Mouse (Mus musculus): ENCODE data around the gene Tex48. TPM values are rescaled to one million over a fixed set of nuclear protein-coding genes. Genes with fewer than 3 reads are reported as not detected.

Gene Tex48
- polyA plus RNA-seq, 1 experiment from 2014 or later, result not detected

GRCm38 (mm10) chr4:63561861-63562675 lies 60.2 kb downstream of the Tex48 start:
- peaks cover 48% of the 10 kb centered on the region for H3K4me1 ChIP-seq
- peaks cover 24% of the 10 kb centered on the region for H3K36me3 ChIP-seq
- no peaks in the 10 kb centered on the region for H3K27me3 ChIP-seq (replicated peaks)
- H3K9ac ChIP-seq, result no peak overlapping the region
- 35% methylated on average over 7 of the region's 7 CpGs for WGBS (ENCODE audit: insufficient replicate concordance)
- H3K27ac ChIP-seq, result peak overlapping the region; percentile 10; the same call in 1 of the 2 replicates
- no peak overlapping the region for H3K4me3 ChIP-seq
- no peak overlapping the region for H3K4me2 ChIP-seq
- H3K9me3 ChIP-seq (replicated peaks), result no peaks in the 10 kb centered on the region
- no peak for ATAC-seq

- Histone ChIP-seq H3K27me3 (replicated peaks) (no peaks in the 10 kb centered on the region), H3K9me3 (replicated peaks) (no peaks in the 10 kb centered on the region), H3K9ac (no peak overlapping the region), H3K27ac (no peak overlapping the region; the same call in 1 of the 2 replicates), H3K4me2 (peak overlapping the region; percentile 83), H3K4me3 (no peak overlapping the region), H3K4me1 (peaks cover 59% of the 10 kb centered on the region), H3K36me3 (peaks cover 13% of the 10 kb centered on the region)
- ATAC-seq, result no peak
- WGBS (ENCODE audit: insufficient replicate concordance), result 68% methylated on average over 8 of the region's 8 CpGs
Observed at GRCm38 (mm10) chr4:63560079-63560478, 62.1 kb downstream of the Tex48 start.

- H3K27ac ChIP-seq, result peak overlapping the region; percentile 73; the same call in 1 of the 2 replicates
- H3K9ac ChIP-seq, result peak overlapping the region; percentile 77
- WGBS (ENCODE audit: insufficient replicate concordance), result 45% methylated on average over 9 of the region's 9 CpGs
- peaks cover 17% of the 10 kb centered on the region for H3K36me3 ChIP-seq
- no peaks in the 10 kb centered on the region for H3K27me3 ChIP-seq (replicated peaks)
- H3K4me1 ChIP-seq, result peaks cover 63% of the 10 kb centered on the region
- H3K4me3 ChIP-seq, result peak overlapping the region; percentile 73
- peak overlapping the region; percentile 83 for H3K4me2 ChIP-seq
- H3K9me3 ChIP-seq (replicated peaks), result no peaks in the 10 kb centered on the region
- no peak for ATAC-seq
Observed at GRCm38 (mm10) chr4:63559127-63559697, 63.0 kb downstream of the Tex48 start.

GRCm38 (mm10) chr4:63558407-63559081 lies 63.7 kb downstream of the Tex48 start, which contains the start of gene Tmem268:
TSS of gene Tmem268 (plus strand) at chr4:63558781.
- H3K9ac ChIP-seq, result peak within 1 kb of the TSS; percentile 77
- H3K4me3 ChIP-seq, result peak within 1 kb of the TSS; percentile 73
- H3K9me3 ChIP-seq (replicated peaks), result no peaks in the 10 kb centered on the region
- WGBS (ENCODE audit: insufficient replicate concordance), result under 1% methylated on average over 79 of the region's 81 CpGs
- H3K4me2 ChIP-seq, result peak within 1 kb of the TSS; percentile 83
- H3K4me1 ChIP-seq, result peaks cover 63% of the 10 kb centered on the region
- H3K27me3 ChIP-seq (replicated peaks), result no peaks in the 10 kb centered on the region
- H3K27ac ChIP-seq, result peak within 1 kb of the TSS; percentile 73
- peak; percentile 83 for ATAC-seq
- H3K36me3 ChIP-seq, result peaks cover 15% of the 10 kb centered on the region

GRCm38 (mm10) chr4:63557124-63558059 lies 64.8 kb downstream of the Tex48 start:
- H3K9ac ChIP-seq, result peak overlapping the region; percentile 77; the same call in 1 of the 2 replicates
- peak overlapping the region; percentile 73; the same call in 1 of the 2 replicates for H3K27ac ChIP-seq
- no peaks in the 10 kb centered on the region for H3K9me3 ChIP-seq (replicated peaks)
- peak overlapping the region; percentile 73 for H3K4me3 ChIP-seq
- H3K27me3 ChIP-seq (replicated peaks), result no peaks in the 10 kb centered on the region
- 33% methylated on average over 16 of the region's 16 CpGs for WGBS (ENCODE audit: insufficient replicate concordance)
- peaks cover 63% of the 10 kb centered on the region for H3K4me1 ChIP-seq
- H3K4me2 ChIP-seq, result peak overlapping the region; percentile 83
- peaks cover 18% of the 10 kb centered on the region for H3K36me3 ChIP-seq
- ATAC-seq, result no peak

Other genes with a start within 250 kb of the Tex48 start
- 5.4 and 5.7 TPM in 2 replicates for gene Akna, start 219.1 kb downstream of the Tex48 start, polyA plus RNA-seq (2016; fragmentation: Nextera tagmentation; extraction: Ambion mirVana)
- gene Whrn, start 126.4 kb downstream of the Tex48 start, polyA plus RNA-seq (2016; fragmentation: Nextera tagmentation; extraction: Ambion mirVana), result 1.1 and 1.4 TPM in 2 replicates
- 124 and 125 TPM in 2 replicates for gene Atp6v1g1, start 77.7 kb downstream of the Tex48 start, polyA plus RNA-seq (2016; fragmentation: Nextera tagmentation; extraction: Ambion mirVana)
- 7.5 and 7.8 TPM in 2 replicates for gene Tmem268, start 63.6 kb downstream of the Tex48 start, polyA plus RNA-seq (2016; fragmentation: Nextera tagmentation; extraction: Ambion mirVana)
- not detected in 2 replicates for gene Gm11213, start 17.2 kb downstream of the Tex48 start, polyA plus RNA-seq (2016; fragmentation: Nextera tagmentation; extraction: Ambion mirVana)
- gene Gm11214, start 41.0 kb upstream of the Tex48 start, polyA plus RNA-seq (2016; fragmentation: Nextera tagmentation; extraction: Ambion mirVana), result not detected in 2 replicates
- gene Tnfsf15, start 122.7 kb upstream of the Tex48 start, polyA plus RNA-seq (2016; fragmentation: Nextera tagmentation; extraction: Ambion mirVana), result not detected in 2 replicates
- gene Tnfsf8, start 238.9 kb upstream of the Tex48 start, polyA plus RNA-seq (2016; fragmentation: Nextera tagmentation; extraction: Ambion mirVana), result 0.06 TPM in 1 of 2 replicates, not detected in the other